Mouse (Mus musculus): ENCODE data around the gene Cyp4b1. TPM values are rescaled to one million over a fixed set of nuclear protein-coding genes. Genes with fewer than 3 reads are reported as not detected.
"Not testable (repeated sequence)": the region's sequence is repeated elsewhere in the genome, so short reads cannot be mapped to it uniquely, and the experiment has no call there.

The Cyp4b1 gene
- total RNA-seq (2014; fragmentation: Nextera tagmentation) (not detected in 2 replicates), total RNA-seq (2017) (not detected in 2 replicates), polyA plus RNA-seq (2012) (not detected in 2 replicates)

DNA sequence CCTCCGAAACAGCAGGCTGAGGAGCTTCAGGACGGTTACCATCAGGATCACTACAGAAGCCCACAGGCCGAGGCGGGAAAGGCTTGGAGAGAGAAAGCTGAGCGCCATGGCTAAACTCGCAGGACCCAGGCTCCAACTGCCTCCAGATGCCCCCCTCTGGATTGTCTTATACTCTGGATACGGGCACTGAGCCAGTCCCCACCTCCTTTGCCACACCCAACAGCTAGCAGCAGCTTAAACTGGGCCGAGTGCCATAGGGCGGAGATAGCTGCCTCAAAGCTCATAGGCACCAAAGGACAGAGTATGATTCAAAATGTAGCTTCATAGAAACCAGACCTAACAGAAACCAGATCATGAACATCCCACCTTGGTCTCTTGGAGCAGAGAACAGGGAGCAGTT lies at the start of gene Cyp4b1:
TSS of gene Cyp4b1 (minus strand) at position 144 of the 400 bp plus-strand sequence.
- no peaks in the 10 kb centered on the region for H3K4me1 ChIP-seq (ENCODE audit: insufficient read depth, low read depth, low read length)
- no peaks in the 10 kb centered on the region for H3K27me3 ChIP-seq (ENCODE audit: insufficient read depth, low read length)
- DNase-seq (ENCODE audit: low spot score) (no peak), ATAC-seq (ENCODE audit: extremely low read depth, insufficient number of reproducible peaks, low FRiP score, poor library complexity, severe bottlenecking) (no peak)
- no peaks in the 10 kb centered on the region for H3K9me3 ChIP-seq (replicated peaks)
- no peaks in the 10 kb centered on the region for H3K36me3 ChIP-seq (replicated peaks)
- no peak for TF ChIP-seq GATA1 (IDR thresholded peaks at IDR 0.05; ENCODE audit: borderline replicate concordance, low read length)
- TF ChIP-seq CTCF (IDR thresholded peaks at IDR 0.05; ENCODE audit: low read depth, low read length) = no peak
- TF ChIP-seq GATA2 (IDR thresholded peaks at IDR 0.05; ENCODE audit: borderline replicate concordance, low read depth, low read length) = no peak
- TF ChIP-seq TAL1 (conservative IDR thresholded peaks at IDR 0.05; ENCODE audit: low read depth, low read length) = no peak
- no peak within 1 kb of the TSS for H3K4me3 ChIP-seq (ENCODE audit: low read depth, low read length)

- TF ChIP-seq GATA2 (IDR thresholded peaks at IDR 0.05; ENCODE audit: borderline replicate concordance, low read depth, low read length) (no peak), GATA1 (IDR thresholded peaks at IDR 0.05; ENCODE audit: borderline replicate concordance, low read length) (no peak), CTCF (IDR thresholded peaks at IDR 0.05; ENCODE audit: low read depth, low read length) (no peak), POLR2AphosphoS5 (IDR thresholded peaks at IDR 0.05; ENCODE audit: insufficient replicate concordance, low read depth, low read length) (no peak), TAL1 (conservative IDR thresholded peaks at IDR 0.05; ENCODE audit: low read depth, low read length) (no peak)
- Histone ChIP-seq H3K4me1 (ENCODE audit: insufficient read depth, low read depth, low read length) (no peaks in the 10 kb centered on the region), H3K27me3 (ENCODE audit: insufficient read depth, low read length) (no peaks in the 10 kb centered on the region), H3K9me3 (replicated peaks) (no peaks in the 10 kb centered on the region), H3K4me3 (ENCODE audit: low read depth, low read length) (no peak overlapping the region), H3K36me3 (replicated peaks) (no peaks in the 10 kb centered on the region)
- DNase-seq (ENCODE audit: low spot score) (no peak), ATAC-seq (ENCODE audit: extremely low read depth, insufficient number of reproducible peaks, low FRiP score, poor library complexity, severe bottlenecking) (no peak)
These were observed 38.8 kb upstream of the Cyp4b1 start for GRCm38 (mm10) chr4:115686299-115686698.

DNA sequence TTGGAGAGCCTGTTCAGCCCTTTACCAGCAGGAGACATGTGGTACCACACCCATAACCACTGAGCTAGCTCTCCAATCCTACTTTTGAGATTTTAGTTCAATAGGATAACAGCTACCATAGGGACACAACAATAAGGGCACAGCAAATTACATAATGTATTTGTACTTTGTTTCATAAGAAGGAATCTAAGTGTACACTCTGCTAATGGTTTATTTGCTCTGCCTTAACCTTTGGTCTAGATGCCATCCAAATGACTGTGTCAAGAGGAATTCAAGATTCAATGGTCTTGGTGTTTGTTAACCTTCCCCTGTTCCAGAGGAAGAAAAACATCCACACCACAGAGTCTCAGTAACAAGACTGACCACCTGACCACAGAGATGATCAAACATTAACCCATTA lies 11.7 kb upstream of the Cyp4b1 start:
- DNase-seq (ENCODE audit: low spot score) (no peak), ATAC-seq (ENCODE audit: extremely low read depth, insufficient number of reproducible peaks, low FRiP score, poor library complexity, severe bottlenecking) (no peak)
- H3K4me3 ChIP-seq (ENCODE audit: low read depth, low read length) = no peak overlapping the region
- peaks cover 3% of the 10 kb centered on the region; the same call in 1 of the 2 replicates for H3K4me1 ChIP-seq (ENCODE audit: insufficient read depth, low read depth, low read length)
- no peaks in the 10 kb centered on the region for H3K36me3 ChIP-seq (replicated peaks)
- H3K9me3 ChIP-seq (replicated peaks) = no peaks in the 10 kb centered on the region
- peaks cover 3% of the 10 kb centered on the region; the same call in 1 of the 2 replicates for H3K27me3 ChIP-seq (ENCODE audit: insufficient read depth, low read length)
- no peak for TF ChIP-seq GATA2 (IDR thresholded peaks at IDR 0.05; ENCODE audit: borderline replicate concordance, low read depth, low read length)

DNA sequence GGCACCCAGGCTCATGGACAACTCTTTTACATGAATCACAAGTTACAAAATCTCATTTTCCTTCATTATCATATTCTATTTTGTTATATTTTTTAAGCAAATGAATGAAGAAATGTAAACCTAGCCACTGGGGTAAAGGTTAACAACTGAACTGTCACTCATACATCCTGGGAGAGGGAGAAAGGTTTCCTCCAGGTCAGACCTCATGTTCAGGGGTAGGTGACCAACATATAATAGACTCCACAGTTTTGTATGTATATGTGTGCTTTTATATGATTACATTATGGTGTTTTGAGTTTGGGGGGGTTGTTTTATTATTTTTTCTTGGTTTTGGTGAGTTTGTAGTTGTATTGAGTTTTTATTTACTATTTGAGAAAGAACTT lies 10.3 kb upstream of the Cyp4b1 start:
- Histone ChIP-seq H3K4me3 (ENCODE audit: low read depth, low read length) (no peak overlapping the region), H3K36me3 (replicated peaks) (no peaks in the 10 kb centered on the region), H3K27me3 (ENCODE audit: insufficient read depth, low read length) (peaks cover 3% of the 10 kb centered on the region; the same call in 1 of the 2 replicates), H3K9me3 (replicated peaks) (no peaks in the 10 kb centered on the region), H3K4me1 (ENCODE audit: insufficient read depth, low read depth, low read length) (peaks cover 3% of the 10 kb centered on the region; the same call in 1 of the 2 replicates)
- no peak for DNase-seq (ENCODE audit: low spot score)
- TF ChIP-seq TAL1 (conservative IDR thresholded peaks at IDR 0.05; ENCODE audit: low read depth, low read length) (no peak), POLR2AphosphoS5 (IDR thresholded peaks at IDR 0.05; ENCODE audit: insufficient replicate concordance, low read depth, low read length) (no peak), GATA1 (IDR thresholded peaks at IDR 0.05; ENCODE audit: borderline replicate concordance, low read length) (no peak), CTCF (IDR thresholded peaks at IDR 0.05; ENCODE audit: low read depth, low read length) (no peak), GATA2 (IDR thresholded peaks at IDR 0.05; ENCODE audit: borderline replicate concordance, low read depth, low read length) (no peak)
- no peak for ATAC-seq (ENCODE audit: extremely low read depth, insufficient number of reproducible peaks, low FRiP score, poor library complexity, severe bottlenecking)

DNA sequence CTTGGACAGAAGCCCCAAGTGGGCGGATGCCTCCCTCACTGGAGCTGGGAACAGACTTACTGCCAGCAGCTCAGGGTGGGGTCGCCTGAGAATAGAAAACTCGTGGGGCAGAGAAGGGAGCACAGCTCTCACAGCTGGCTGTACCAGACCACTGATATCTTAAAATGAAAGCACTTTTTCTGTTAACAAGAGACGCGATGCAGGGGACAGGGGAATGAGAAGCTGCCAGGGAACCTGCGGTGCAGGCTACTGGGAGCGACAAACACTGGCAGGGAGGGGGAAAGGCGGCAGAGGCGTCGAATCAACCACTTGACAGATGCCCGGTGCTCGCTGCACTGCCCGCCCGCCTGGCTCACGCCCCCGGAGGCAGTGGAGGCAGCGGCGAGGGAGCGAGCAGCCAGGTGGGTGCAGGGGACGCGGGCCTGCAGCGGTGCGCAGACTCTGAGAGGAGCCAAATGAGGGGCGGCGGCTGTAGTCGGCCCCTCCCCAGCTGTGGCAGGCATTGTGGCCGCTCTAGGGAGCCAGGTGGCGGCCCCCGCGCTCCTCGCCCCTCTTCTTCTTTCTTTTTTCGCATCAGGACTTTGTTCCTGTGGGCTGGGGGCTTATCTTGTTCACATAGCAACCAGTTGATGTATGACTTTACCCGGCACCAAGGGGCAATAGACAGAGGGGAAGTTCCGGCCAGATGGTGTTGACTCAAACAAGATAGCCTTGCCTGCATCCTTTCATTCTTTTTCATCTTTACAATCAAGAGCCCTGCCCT lies 9.8 kb upstream of the Cyp4b1 start:
- Histone ChIP-seq H3K4me3 (ENCODE audit: low read depth, low read length) (peak overlapping the region; percentile 33; the same call in 1 of the 2 replicates), H3K9me3 (replicated peaks) (no peaks in the 10 kb centered on the region), H3K36me3 (replicated peaks) (no peaks in the 10 kb centered on the region), H3K4me1 (ENCODE audit: insufficient read depth, low read depth, low read length) (peaks cover 3% of the 10 kb centered on the region; the same call in 1 of the 2 replicates), H3K27me3 (ENCODE audit: insufficient read depth, low read length) (peaks cover 3% of the 10 kb centered on the region; the same call in 1 of the 2 replicates)
- TF ChIP-seq GATA2 (IDR thresholded peaks at IDR 0.05; ENCODE audit: borderline replicate concordance, low read depth, low read length) (no peak), CTCF (IDR thresholded peaks at IDR 0.05; ENCODE audit: low read depth, low read length) (no peak), TAL1 (conservative IDR thresholded peaks at IDR 0.05; ENCODE audit: low read depth, low read length) (no peak), POLR2AphosphoS5 (IDR thresholded peaks at IDR 0.05; ENCODE audit: insufficient replicate concordance, low read depth, low read length) (no peak), GATA1 (IDR thresholded peaks at IDR 0.05; ENCODE audit: borderline replicate concordance, low read length) (no peak)
- no peak for DNase-seq (ENCODE audit: low spot score)
- no peak for ATAC-seq (ENCODE audit: extremely low read depth, insufficient number of reproducible peaks, low FRiP score, poor library complexity, severe bottlenecking)

DNA sequence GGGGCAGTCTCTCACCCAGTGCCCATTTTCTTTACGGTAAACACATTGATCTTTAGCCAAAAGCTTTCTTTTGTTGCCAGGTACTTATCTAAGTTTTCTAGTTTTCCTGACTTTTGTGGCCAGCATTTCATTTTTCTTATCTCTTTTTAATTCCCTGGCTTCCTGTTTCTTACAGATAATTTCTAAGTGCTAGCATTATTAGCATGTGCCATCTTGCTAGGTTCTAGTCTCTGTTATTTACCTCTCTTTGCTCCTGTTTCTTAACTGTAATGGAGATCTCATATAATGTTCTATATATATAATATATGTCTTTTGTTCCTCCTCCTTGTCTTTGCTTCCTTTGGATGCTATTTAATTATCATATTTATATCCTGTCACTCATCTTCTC lies 9.0 kb upstream of the Cyp4b1 start:
- not testable (repeated sequence) for DNase-seq (ENCODE audit: low spot score); ATAC-seq (ENCODE audit: extremely low read depth, insufficient number of reproducible peaks, low FRiP score, poor library complexity, severe bottlenecking); H3K27me3 ChIP-seq (ENCODE audit: insufficient read depth, low read length); H3K36me3 ChIP-seq (replicated peaks); H3K9me3 ChIP-seq (replicated peaks); H3K4me3 ChIP-seq (ENCODE audit: low read depth, low read length); H3K4me1 ChIP-seq (ENCODE audit: insufficient read depth, low read depth, low read length)

DNA sequence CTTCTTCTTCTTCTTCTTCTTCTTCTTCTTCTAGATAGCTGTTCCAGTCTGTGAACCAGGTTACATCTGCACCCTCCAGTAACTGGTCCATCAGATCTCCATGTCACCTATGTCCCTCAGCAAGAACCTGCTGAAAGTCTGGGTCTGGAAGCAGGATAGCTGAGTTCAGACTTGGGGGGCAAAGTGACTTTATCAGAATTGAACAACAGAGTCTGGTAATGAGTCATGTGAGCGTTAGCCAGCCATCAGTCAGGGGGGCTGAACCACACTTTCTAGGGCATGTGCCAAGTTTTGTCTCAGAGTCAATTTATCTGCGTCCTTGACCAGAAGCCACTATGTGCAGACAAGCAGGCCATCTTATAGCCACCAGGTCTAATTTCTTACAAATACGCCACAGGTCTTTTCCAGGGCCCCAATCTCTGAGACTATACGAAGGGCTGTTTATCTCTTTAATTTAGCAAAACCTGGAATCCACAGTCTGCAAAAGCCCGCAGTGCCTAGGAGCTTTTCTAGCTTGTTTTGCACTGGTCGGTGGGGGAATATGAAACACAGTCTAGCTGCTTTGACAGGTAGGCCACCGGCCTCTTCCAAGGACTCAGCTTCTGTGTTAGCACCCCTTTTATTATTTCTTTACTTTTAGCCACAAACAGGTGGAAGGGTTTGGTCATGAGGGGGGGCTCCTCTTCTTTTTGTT lies 8.5 kb upstream of the Cyp4b1 start:
- not testable (repeated sequence) for DNase-seq (ENCODE audit: low spot score); H3K36me3 ChIP-seq (replicated peaks); ATAC-seq (ENCODE audit: extremely low read depth, insufficient number of reproducible peaks, low FRiP score, poor library complexity, severe bottlenecking); H3K9me3 ChIP-seq (replicated peaks); H3K4me1 ChIP-seq (ENCODE audit: insufficient read depth, low read depth, low read length); H3K27me3 ChIP-seq (ENCODE audit: insufficient read depth, low read length); H3K4me3 ChIP-seq (ENCODE audit: low read depth, low read length)
